Mouse (Mus musculus) heart, adult 11 months (tissue): ENCODE results near the gene Tsr1.
A peak's percentile ranks its signal among the peaks of the same experiment; 100 is the strongest.

Experiments used
- DNase-seq: peaks from one replicate; pipeline ENCODE4 v3.0.0; 2022

Tsr1 gene

GRCm38 (mm10) chr11:74898517-74898827 is 601 bp downstream of the Tsr1 start:
- DNase-seq: no peak

- DNase-seq: no peak
Observed at GRCm38 (mm10) chr11:74901555-74901954, 3.7 kb downstream of the Tsr1 start.

GRCm38 (mm10) chr11:74902416-74902815 is 4.5 kb downstream of the Tsr1 start:
- DNase-seq: no peak

- DNase-seq: no peak
Observed at GRCm38 (mm10) chr11:74907850-74908249, 10.0 kb downstream of the Tsr1 start.

- no peak for DNase-seq
Observed at GRCm38 (mm10) chr11:74908618-74909399, 10.9 kb downstream of the Tsr1 start.

DNA sequence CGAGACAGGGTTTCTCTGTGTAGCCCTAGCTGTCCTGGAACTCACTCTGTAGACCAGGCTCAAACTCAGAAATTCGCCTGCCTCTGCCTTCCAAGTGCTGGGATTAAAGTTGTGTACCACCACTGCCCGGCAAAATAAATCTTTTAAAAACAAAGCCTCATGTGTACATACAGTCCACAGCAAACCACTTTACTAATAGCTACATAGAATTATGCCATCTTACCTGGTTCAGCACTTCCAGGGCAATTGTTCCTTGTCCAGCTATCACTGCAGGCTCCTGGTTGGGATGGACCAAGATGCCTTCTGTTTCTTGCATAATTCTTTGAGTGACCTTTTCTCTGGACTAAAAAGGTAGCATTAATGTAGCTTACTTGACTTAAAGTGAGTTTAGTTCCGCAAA is 12.1 kb downstream of the Tsr1 start:
- DNase-seq: no peak

- DNase-seq: no peak
Observed at GRCm38 (mm10) chr11:74912492-74912891, 14.6 kb downstream of the Tsr1 start.

DNA sequence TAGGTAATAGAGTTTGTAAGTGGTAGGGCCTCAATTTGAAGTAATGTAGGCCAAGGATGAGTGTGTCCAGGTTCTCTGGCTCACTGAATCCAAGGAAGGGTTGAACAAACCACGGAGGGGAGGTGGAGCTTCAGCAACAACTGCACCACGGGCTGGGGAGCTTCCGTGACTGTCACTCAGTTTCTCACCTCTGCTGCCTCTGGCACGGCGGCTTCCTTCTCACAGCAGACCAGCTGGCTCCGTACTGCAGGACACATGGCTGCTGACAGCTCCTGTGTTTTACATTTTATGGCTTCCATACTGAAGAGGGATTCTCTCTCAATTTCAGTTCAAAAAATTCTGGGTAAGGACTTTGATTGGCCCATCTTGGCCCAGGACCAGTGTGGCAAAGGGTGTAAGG is 21.4 kb downstream of the Tsr1 start:
- no peak for DNase-seq

DNA sequence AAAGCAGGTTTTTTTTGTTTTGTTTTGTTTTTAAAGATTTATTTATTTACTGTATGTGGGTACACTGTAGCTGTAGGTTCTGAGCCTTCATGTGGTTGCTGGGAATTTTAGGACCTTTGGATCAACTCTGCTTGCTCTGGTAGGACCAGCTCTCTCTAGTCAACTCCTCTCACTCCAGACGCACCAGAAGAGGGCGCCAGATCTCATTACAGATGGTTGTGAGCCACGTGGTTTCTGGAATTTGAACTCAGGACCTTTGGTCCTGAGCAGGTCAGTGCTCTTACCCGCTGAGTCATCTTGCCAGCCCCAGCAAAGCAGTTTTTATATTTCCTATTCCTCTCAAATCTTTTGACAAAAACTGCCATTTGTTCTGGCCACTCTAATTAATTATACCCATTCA is 26.3 kb downstream of the Tsr1 start:
- no peak for DNase-seq

DNA sequence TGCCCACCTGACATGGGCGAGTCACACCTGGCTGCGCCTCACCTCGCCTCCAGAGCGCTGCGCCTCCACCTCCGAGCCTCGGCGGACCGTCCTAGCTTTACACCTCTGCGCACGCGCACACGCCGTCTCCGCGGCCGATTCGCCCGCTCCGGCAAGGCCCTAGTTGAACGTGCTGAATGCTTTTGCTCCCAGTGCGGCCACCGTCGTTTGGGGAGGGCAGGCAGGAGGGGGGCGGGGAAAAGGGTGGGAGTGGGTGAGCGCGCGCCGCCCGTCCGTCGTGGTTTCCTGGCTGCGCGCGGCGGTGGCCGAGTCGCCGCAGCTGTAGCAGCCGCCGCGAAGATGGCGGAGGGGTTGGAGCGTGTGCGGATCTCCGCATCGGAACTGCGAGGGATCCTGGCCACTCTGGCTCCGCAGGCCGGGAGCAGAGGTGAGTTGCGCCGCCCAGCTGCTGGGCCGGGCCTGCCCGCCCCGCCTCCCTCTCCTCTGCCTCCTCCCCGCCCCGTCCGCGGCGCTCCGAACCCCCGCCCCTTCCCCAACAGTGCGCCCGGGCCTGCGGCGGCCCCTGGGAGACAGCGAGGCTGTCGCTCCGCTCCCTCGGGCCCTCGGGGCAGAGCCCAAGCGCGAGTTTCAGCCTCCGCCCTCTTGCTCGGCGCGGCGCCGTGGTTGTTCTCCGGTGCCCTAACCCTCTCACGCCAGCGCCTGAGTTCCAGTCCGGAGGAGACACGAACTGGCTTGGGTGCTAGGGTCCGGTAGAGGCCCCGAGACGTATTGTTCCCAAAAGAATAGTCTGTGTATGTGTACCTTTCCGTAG is 27.9 kb downstream of the Tsr1 start, which contains the start of the genes Smg6 and Srr:
TSS of gene Smg6 (plus strand) at position 247 of the 811 bp plus-strand sequence.
TSS of gene Srr (minus strand) at position 372 of the 811 bp plus-strand sequence.
- peak; percentile 100 for DNase-seq

GRCm38 (mm10) chr11:74926388-74927005 is 28.6 kb downstream of the Tsr1 start:
- no peak for DNase-seq

GRCm38 (mm10) chr11:74927236-74927725 is 29.4 kb downstream of the Tsr1 start:
- DNase-seq: peak; percentile 60

DNA sequence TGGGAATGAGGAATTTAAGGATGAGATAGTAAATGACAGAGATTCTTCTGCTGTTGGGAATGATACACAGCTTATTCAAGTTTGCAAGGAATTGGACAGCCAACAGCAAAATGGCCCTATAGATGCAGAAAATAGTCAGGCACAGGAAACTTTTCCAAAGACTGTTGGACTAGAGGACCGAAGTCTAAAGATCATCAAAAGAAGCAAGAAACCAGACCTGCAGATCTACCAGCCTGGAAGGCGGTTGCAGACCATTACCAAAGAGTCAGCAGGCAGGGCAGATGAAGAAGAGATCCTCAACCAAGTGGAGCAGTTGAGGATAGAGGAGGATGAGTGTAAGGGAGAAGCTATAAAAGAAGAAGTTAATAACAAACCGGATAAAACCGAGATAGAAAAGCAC is 31.2 kb downstream of the Tsr1 start:
- no peak for DNase-seq

- DNase-seq: peak; percentile 86
Observed at GRCm38 (mm10) chr11:74930391-74930790, 32.5 kb downstream of the Tsr1 start.

DNA sequence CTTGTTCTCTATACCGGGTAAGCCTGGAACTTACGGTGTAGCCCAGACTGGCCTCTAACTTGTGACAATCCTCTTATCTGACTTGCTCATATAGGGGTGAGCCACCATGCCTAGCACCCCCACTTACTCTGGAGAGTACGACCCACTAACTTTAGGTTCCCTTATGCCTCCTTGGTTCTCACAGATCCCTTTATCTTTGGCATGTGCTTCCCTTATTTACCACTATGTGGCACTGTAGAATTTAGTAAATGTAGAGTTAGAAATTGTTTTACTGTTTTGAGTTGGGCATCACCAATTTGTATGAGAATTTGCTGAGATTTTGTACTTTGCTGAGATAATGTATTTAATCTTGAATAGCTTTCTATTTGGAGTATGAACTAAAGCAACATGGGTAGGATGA is 48.5 kb downstream of the Tsr1 start:
- DNase-seq: no peak

DNA sequence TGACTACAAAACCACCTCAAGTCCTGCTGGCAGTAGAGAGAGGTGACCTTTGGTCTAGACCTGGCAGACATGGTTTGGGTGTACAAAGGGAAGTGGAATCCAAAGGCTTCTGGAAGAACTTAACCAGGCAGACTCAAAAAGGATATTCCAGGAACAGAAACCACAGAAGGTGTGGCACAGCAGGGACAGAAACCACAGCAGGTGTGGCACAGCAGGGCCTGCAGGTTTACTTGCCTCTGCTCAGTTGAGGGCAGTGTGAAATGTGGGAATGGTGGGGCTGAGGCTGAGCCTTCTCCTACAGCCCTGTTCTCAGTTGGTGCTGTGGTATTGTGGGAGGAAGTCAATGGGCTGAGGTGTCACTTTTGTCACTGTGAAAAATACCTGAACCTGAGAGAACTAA is 57.0 kb downstream of the Tsr1 start:
- DNase-seq: peak; percentile 73

- no peak for DNase-seq
Observed at GRCm38 (mm10) chr11:74956006-74956405, 58.1 kb downstream of the Tsr1 start.

DNA sequence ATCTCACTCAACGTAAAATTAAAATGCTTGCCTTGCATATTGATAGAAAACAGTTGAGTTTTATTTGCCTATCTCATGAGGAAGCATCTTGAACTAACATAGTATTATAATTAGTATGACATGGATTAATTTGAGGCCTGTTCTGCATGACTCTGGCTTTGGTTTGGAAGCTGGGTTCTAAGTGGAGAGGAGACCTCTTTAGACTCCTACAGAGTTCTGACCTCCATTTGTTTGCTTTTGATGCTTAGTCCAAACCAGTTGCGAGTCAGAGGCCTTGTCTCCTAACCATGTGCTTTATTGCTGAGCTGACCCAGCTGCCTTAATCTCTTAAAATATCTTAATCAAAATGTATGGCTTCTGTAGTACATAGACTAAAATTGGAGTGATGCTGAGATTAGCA is 59.7 kb downstream of the Tsr1 start:
- DNase-seq: peak; percentile 35
